Comparison of ENCODE assay signal across 9 mouse cellular contexts in genomic region chr2:149831459-149832245, GRCm38 (mm10). TPM values are rescaled to one million over a fixed set of nuclear protein-coding genes. Genes with fewer than 3 reads are reported as not detected.
DNase-seq lines count a peak whose midpoint lies in the region; ATAC-seq and TF ChIP-seq lines count a peak whose summit lies in the region.
"Had no signal": no experiment of that assay in that cellular context is flagged by ENCODE, and none has a peak within 500 bp of the region (broad histone marks: within the 10 kb centered on the region; RNA-seq: fewer than 3 reads in every experiment).

No protein-coding gene starts in this region.

- TF ChIP-seq CTCF in left cerebral cortex, adult 2 months (IDR thresholded peaks at IDR 0.05) = peak; percentile 16

- peak overlapping the region; percentile 78 for H3K9ac ChIP-seq in hindbrain, embryonic 16.5 days (ENCODE audit: low read depth, low read length)
- H3K9ac ChIP-seq in midbrain, embryonic 11.5 days (ENCODE audit: low read length) = peak overlapping the region; percentile 52

- peaks cover 8% of the 10 kb centered on the region for H3K4me1 ChIP-seq in hindbrain, embryonic 16.5 days (ENCODE audit: control insufficient read depth, insufficient read depth, low read depth, low read length)
- no peaks in the 10 kb centered on the region for H3K4me1 ChIP-seq in midbrain, embryonic 11.5 days (ENCODE audit: control insufficient read depth, insufficient read depth, low read length)

- peak; percentile 42 to 59 for DNase-seq in left cerebral cortex, adult 2 months (ENCODE audit: extremely low spot score in 1 of 2, low spot score in 2 of 2)
- DNase-seq in left cerebral cortex, adult 11 months (ENCODE audit: low spot score) = no peak
- peak; percentile 12 for DNase-seq in embryo, embryonic 10 days (ENCODE audit: low spot score)
- DNase-seq in midbrain, embryonic 11.5 days (ENCODE audit: low spot score, missing footprints) = peak; percentile 93
- DNase-seq in B cell, adult 2 months = no peak
- DNase-seq in adrenal gland, adult 8-10 months = no peak
- no peak for DNase-seq in urinary bladder, postnatal 14 days (ENCODE audit: low spot score)

- no peaks in the 10 kb centered on the region for H3K36me3 ChIP-seq in hindbrain, embryonic 16.5 days (ENCODE audit: control insufficient read depth, insufficient read depth, low read length)
- no peaks in the 10 kb centered on the region for H3K36me3 ChIP-seq in midbrain, embryonic 11.5 days (ENCODE audit: control insufficient read depth, insufficient read depth, low read length)

- peak overlapping the region; percentile 62 for H3K4me3 ChIP-seq in left cerebral cortex, adult 2 months
- H3K4me3 ChIP-seq in hindbrain, embryonic 16.5 days (ENCODE audit: low read length) = peak overlapping the region; percentile 74
- peak overlapping the region; percentile 58 for H3K4me3 ChIP-seq in midbrain, embryonic 11.5 days (ENCODE audit: low read depth, low read length)

- H3K27ac ChIP-seq in left cerebral cortex, adult 2 months = peak overlapping the region; percentile 94
- H3K27ac ChIP-seq in hindbrain, embryonic 16.5 days (ENCODE audit: low read depth, low read length) = peak overlapping the region; percentile 41
- no peak overlapping the region for H3K27ac ChIP-seq in midbrain, embryonic 11.5 days (ENCODE audit: low read depth, low read length)
- H3K27ac ChIP-seq: macrophage had no signal

- peak; percentile 24; the same call in 1 of the 2 replicates for ATAC-seq in hindbrain, embryonic 16.5 days
- ATAC-seq in midbrain, embryonic 11.5 days (ENCODE audit: low FRiP score) = no peak; the same call in none of the 2 replicates

- under 1% methylated on average over 29 of the region's 29 CpGs for WGBS in hindbrain, embryonic 16.5 days
- under 1% methylated on average over 29 of the region's 29 CpGs for WGBS in midbrain, embryonic 11.5 days

- peak overlapping the region; percentile 95 for H3K4me2 ChIP-seq in hindbrain, embryonic 16.5 days (ENCODE audit: low read length)
- peak overlapping the region; percentile 96 for H3K4me2 ChIP-seq in midbrain, embryonic 11.5 days

- no peaks in the 10 kb centered on the region; the same call in 1 of the 2 replicates for H3K27me3 ChIP-seq in hindbrain, embryonic 16.5 days (replicated peaks; ENCODE audit: control insufficient read depth, insufficient read depth, low read length)
- peaks cover 32% of the 10 kb centered on the region for H3K27me3 ChIP-seq in midbrain, embryonic 11.5 days (ENCODE audit: control insufficient read depth, insufficient read depth, low read length)

- intact Hi-C loops in left cerebral cortex, adult 2 months (cut with DNase I) = loop anchor here (1.0 to 5.0 kb wide), 7 partner anchors 42 to 409 kb away; no protein-coding TSS in a partner anchor

- no peaks in the 10 kb centered on the region for H3K9me3 ChIP-seq in hindbrain, embryonic 16.5 days (ENCODE audit: control insufficient read depth, low read length)
- H3K9me3 ChIP-seq in midbrain, embryonic 11.5 days (ENCODE audit: control insufficient read depth, low read length) = no peaks in the 10 kb centered on the region

RNA-seq across cellular contexts. Expression of gene C530025M09Rik, which starts 0.6 kb away (rescaled TPM):
- total RNA-seq in left cerebral cortex, adult 2 months (2021) = 1 to 10 TPM; 2.2 to 2.5 TPM
- polyA plus RNA-seq in hindbrain, embryonic 16.5 days (2015; fragmentation: Nextera tagmentation; extraction: Ambion mirVana) = 2.4 and 2.6 TPM in 2 replicates
- 0.33 TPM in 1 of 2 replicates, not detected in the other for polyA plus RNA-seq in midbrain, embryonic 11.5 days (2014; fragmentation: Nextera tagmentation; extraction: Ambion mirVana)
- total RNA-seq in adrenal gland, adult 8-10 months (2022) = not detected
- polyA plus RNA-seq: macrophage had no signal

RNA-seq across cellular contexts. Expression of gene Syndig1, which starts 2.6 kb away (rescaled TPM):
- total RNA-seq in left cerebral cortex, adult 2 months (2021) = 10 to 100 TPM; 61.0 to 62.6 TPM
- 45.6 and 47.7 TPM in 2 replicates for polyA plus RNA-seq in hindbrain, embryonic 16.5 days (2015; fragmentation: Nextera tagmentation; extraction: Ambion mirVana)
- polyA plus RNA-seq in midbrain, embryonic 11.5 days (2014; fragmentation: Nextera tagmentation; extraction: Ambion mirVana) = 8.5 and 9.5 TPM in 2 replicates
- 1 to 10 TPM in 2 of 4 experiments, under 1 TPM in 2; 0.49 to 2.8 (median 1.5) TPM for total RNA-seq in adrenal gland, adult 8-10 months (2022)
- polyA plus RNA-seq: macrophage had no signal

Comparison
In these comparisons a context has a peak if more than half of its experiments do, and no peak if none do; other contexts are left out.
1. DNase-seq: peak in left cerebral cortex, adult 2 months (2 of 2), embryo, embryonic 10 days (single experiment) and midbrain, embryonic 11.5 days (single experiment); none in left cerebral cortex, adult 11 months (single experiment), B cell, adult 2 months (0 of 2), adrenal gland, adult 8-10 months (single experiment) and urinary bladder, postnatal 14 days (single experiment).
2. RNA of gene Syndig1, which starts 2.6 kb away (total RNA-seq): 61.0 to 62.6 TPM in left cerebral cortex, adult 2 months; 0.49 to 2.8 TPM in adrenal gland, adult 8-10 months; every median in the first group is over 10 times any median in the second.
3. Peak in every context shown above with its lines, with median percentiles within 50 percentile points of each other: H3K4me3 ChIP-seq.